In genomic region chr11:53351224-53351942, GRCm38 (mm10) we compare ENCODE assay signal across 8 mouse cellular contexts. TPM values are rescaled to one million over a fixed set of nuclear protein-coding genes. Genes with fewer than 3 reads are reported as not detected.
DNase-seq lines count a peak whose midpoint lies in the region; ATAC-seq and TF ChIP-seq lines count a peak whose summit lies in the region.

No protein-coding gene starts in this region.

- no peak for TF ChIP-seq CTCF in midbrain, postnatal 0 days (IDR thresholded peaks at IDR 0.05)

- peak overlapping the region; percentile 85 for H3K27ac ChIP-seq in embryonic facial prominence, embryonic 11.5 days (replicated peaks; ENCODE audit: low read depth, low read length)
- H3K27ac ChIP-seq in midbrain, postnatal 0 days (ENCODE audit: low read depth, low read length): peak overlapping the region; percentile 99

- H3K9ac ChIP-seq in embryonic facial prominence, embryonic 11.5 days (replicated peaks; ENCODE audit: low read length): peak overlapping the region; percentile 95
- H3K9ac ChIP-seq in midbrain, postnatal 0 days (replicated peaks; ENCODE audit: low read length, poor library complexity, severe bottlenecking): peak overlapping the region; percentile 97

- H3K9me3 ChIP-seq in embryonic facial prominence, embryonic 11.5 days (replicated peaks; ENCODE audit: control insufficient read depth, low read length): no peaks in the 10 kb centered on the region
- no peaks in the 10 kb centered on the region for H3K9me3 ChIP-seq in midbrain, postnatal 0 days (ENCODE audit: low read length)

- H3K4me2 ChIP-seq in embryonic facial prominence, embryonic 11.5 days (ENCODE audit: low read depth, low read length): peak overlapping the region; percentile 92
- H3K4me2 ChIP-seq in midbrain, postnatal 0 days (ENCODE audit: low read depth, low read length, poor library complexity, severe bottlenecking): peak overlapping the region; percentile 78

- H3K4me1 ChIP-seq in embryonic facial prominence, embryonic 11.5 days (ENCODE audit: control insufficient read depth, insufficient read depth, low read length): no peaks in the 10 kb centered on the region
- H3K4me1 ChIP-seq in midbrain, postnatal 0 days (ENCODE audit: insufficient read depth, low read length): no peaks in the 10 kb centered on the region

- under 1% methylated on average over 35 of the region's 35 CpGs for WGBS in embryonic facial prominence, embryonic 11.5 days
- WGBS in midbrain, postnatal 0 days: under 1% methylated on average over 34 of the region's 35 CpGs

- no peaks in the 10 kb centered on the region for H3K27me3 ChIP-seq in embryonic facial prominence, embryonic 11.5 days (ENCODE audit: control insufficient read depth, insufficient read depth, low read length)
- H3K27me3 ChIP-seq in midbrain, postnatal 0 days (ENCODE audit: insufficient read depth, low read length): no peaks in the 10 kb centered on the region

- peak overlapping the region; percentile 95 for H3K4me3 ChIP-seq in embryonic facial prominence, embryonic 11.5 days (ENCODE audit: low read depth, low read length)
- H3K4me3 ChIP-seq in midbrain, postnatal 0 days (ENCODE audit: low read depth, low read length): peak overlapping the region; percentile 96

- no peaks in the 10 kb centered on the region for H3K36me3 ChIP-seq in embryonic facial prominence, embryonic 11.5 days (replicated peaks; ENCODE audit: control insufficient read depth, insufficient read depth, low read depth, low read length)
- no peaks in the 10 kb centered on the region for H3K36me3 ChIP-seq in midbrain, postnatal 0 days (ENCODE audit: insufficient read depth, low read length)

- ATAC-seq in embryonic facial prominence, embryonic 11.5 days (replicated peaks; ENCODE audit: insufficient number of reproducible peaks, low FRiP score, low TSS enrichment, low read depth): no peak; the same call in 1 of the 2 replicates
- peak; percentile 53 for ATAC-seq in midbrain, postnatal 0 days (ENCODE audit: low FRiP score)

- peak; percentile 24 to 53 for DNase-seq in urinary bladder, adult 18-20 months (ENCODE audit: low spot score in 2 of 2)
- no peak for DNase-seq in urinary bladder, postnatal 10 days (ENCODE audit: low spot score)
- DNase-seq in embryonic facial prominence, embryonic 11.5 days (ENCODE audit: low spot score): peak; percentile 82
- peak; percentile 51 to 58 for DNase-seq in heart, adult 9 months (ENCODE audit: low spot score in 2 of 2)
- peak; percentile 49 for DNase-seq in kidney, adult 9 months
- peak; percentile 52 for DNase-seq in liver
- peak; percentile 77 for DNase-seq in midbrain, postnatal 0 days (ENCODE audit: low spot score)
- peak; percentile 38 to 41 for DNase-seq in spleen, postnatal 36 days (ENCODE audit: low spot score in 2 of 2)

RNA-seq across cellular contexts. Expression of gene Aff4, which starts 0.8 kb away (rescaled TPM):
- polyA plus RNA-seq in embryonic facial prominence, embryonic 11.5 days (2014; fragmentation: Nextera tagmentation; extraction: Ambion mirVana): 37.5 and 38.5 TPM in 2 replicates
- 103 and 126 TPM in 2 replicates for total RNA-seq in midbrain, postnatal 0 days (2014; rRNA removed)
- polyA plus RNA-seq in midbrain, postnatal 0 days (2015; fragmentation: Nextera tagmentation; extraction: Ambion mirVana): 64.6 and 90.2 TPM in 2 replicates

RNA-seq across cellular contexts. Expression of gene Zcchc10, which starts 26.9 kb away (rescaled TPM):
- polyA plus RNA-seq in embryonic facial prominence, embryonic 11.5 days (2014; fragmentation: Nextera tagmentation; extraction: Ambion mirVana): 27.1 and 31.4 TPM in 2 replicates
- 0.11 and 0.76 TPM in 2 replicates for total RNA-seq in midbrain, postnatal 0 days (2014; rRNA removed)
- 16.3 and 17.4 TPM in 2 replicates for polyA plus RNA-seq in midbrain, postnatal 0 days (2015; fragmentation: Nextera tagmentation; extraction: Ambion mirVana)

RNA-seq across cellular contexts. Expression of gene Hspa4, which starts 51.1 kb away (rescaled TPM):
- 123 and 148 TPM in 2 replicates for polyA plus RNA-seq in embryonic facial prominence, embryonic 11.5 days (2014; fragmentation: Nextera tagmentation; extraction: Ambion mirVana)
- 93.7 and 112 TPM in 2 replicates for total RNA-seq in midbrain, postnatal 0 days (2014; rRNA removed)
- polyA plus RNA-seq in midbrain, postnatal 0 days (2015; fragmentation: Nextera tagmentation; extraction: Ambion mirVana): 42.8 and 43.3 TPM in 2 replicates
